Mouse (Mus musculus) bone marrow, adult 2 months (tissue): Measurements from ENCODE around the gene Pkmyt1. TPM values are rescaled to one million over a fixed set of nuclear protein-coding genes. Genes with fewer than 3 reads are reported as not detected.
A peak's percentile ranks its signal among the peaks of the same experiment; 100 is the strongest.

Source experiments
- H3K27ac ChIP-seq: fragments of 200-500 bp; 2 replicates; pipeline ENCODE4 v1.5.1; 2012; ENCODE audit warnings: low read depth, mild to moderate bottlenecking, control low read depth, inconsistent platforms, low read length; ENCODE audit not compliant: control insufficient read depth, poor library complexity, insufficient read depth
- H3K4me1 ChIP-seq: fragments of 200-500 bp; 2 replicates; pipeline ENCODE4 v1.6.1; 2011; ENCODE audit warnings: low read length; ENCODE audit not compliant: control insufficient read depth, insufficient read depth
- H3K4me3 ChIP-seq: fragments of 200-500 bp; replicated peaks from 2 replicates; pipeline ENCODE3; 2011; ENCODE audit warnings: mild to moderate bottlenecking, low read depth, low read length, control low read depth; ENCODE audit not compliant: control insufficient read depth
- CTCF ChIP-seq: fragments of 200-500 bp; IDR thresholded peaks from 2 replicates; pipeline ENCODE4 v1.5.1; 2011; ENCODE audit warnings: low read length, control low read depth; ENCODE audit not compliant: control insufficient read depth, insufficient read depth
- POLR2A ChIP-seq: fragments of 200-500 bp; IDR thresholded peaks from 2 replicates; pipeline ENCODE4 v1.6.1; 2011; ENCODE audit warnings: low read depth, mild to moderate bottlenecking, control low read depth, low read length, borderline replicate concordance; ENCODE audit not compliant: control insufficient read depth
- WGBS: fragments of 180-500 bp; shearing (Covaris S2); methylation state at CpG from one replicate; pipeline ENCODE4 v1.1.7; 2018; 5-methylcytosine and 5-hydroxymethylcytosine counted together
- polyA plus RNA-seq: library from polyadenylated mRNA; stranded (reverse); fragments of >200 nt; gene quantifications from 2 replicates; pipeline ENCODE4 v1.2.4, GENCODE M21; 2011; ENCODE audit warnings: low replicate concordance; ENCODE audit not compliant: missing spikeins, insufficient read depth, insufficient read length

Pkmyt1 gene
- polyA plus RNA-seq, 1 experiment, result 85.5 TPM

GRCm38 (mm10) chr17:23748631-23749391, 22.7 kb downstream of the Pkmyt1 start:
- Histone ChIP-seq H3K27ac (no peak overlapping the region), H3K4me1 (peaks cover 8% of the 10 kb centered on the region; the same call in 1 of the 2 replicates), H3K4me3 (peak overlapping the region; percentile 64)
- TF ChIP-seq POLR2A (no peak), CTCF (peak; percentile 39; the same call in 1 of the 2 replicates)
- 14% methylated on average over 10 of the region's 10 CpGs for WGBS

GRCm38 (mm10) chr17:23749400-23750191, 23.5 kb downstream of the Pkmyt1 start:
- Histone ChIP-seq H3K4me3 (peak overlapping the region; percentile 64), H3K27ac (no peak overlapping the region), H3K4me1 (peaks cover 8% of the 10 kb centered on the region; the same call in 1 of the 2 replicates)
- no peak for TF ChIP-seq POLR2A
- WGBS, result 75% methylated on average over 11 of the region's 11 CpGs

GRCm38 (mm10) chr17:23755689-23756088, 29.6 kb downstream of the Pkmyt1 start:
- H3K4me3 ChIP-seq, result no peak overlapping the region
- TF ChIP-seq CTCF (no peak), POLR2A (no peak)
- H3K4me1 ChIP-seq, result no peaks in the 10 kb centered on the region; the same call in 1 of the 2 replicates
- 66% methylated on average over 13 of the region's 13 CpGs for WGBS
- no peak overlapping the region for H3K27ac ChIP-seq

GRCm38 (mm10) chr17:23757581-23757980, 31.4 kb downstream of the Pkmyt1 start:
- no peak for TF ChIP-seq CTCF
- TF ChIP-seq POLR2A, result no peak
- WGBS, result 84% methylated on average over 9 of the region's 9 CpGs
- Histone ChIP-seq H3K4me1 (no peaks in the 10 kb centered on the region; the same call in 1 of the 2 replicates), H3K4me3 (no peak overlapping the region), H3K27ac (no peak overlapping the region)

- no peak for TF ChIP-seq POLR2A
- no peak for TF ChIP-seq CTCF
- H3K4me1 ChIP-seq, result no peaks in the 10 kb centered on the region; the same call in 1 of the 2 replicates
- WGBS, result 89% methylated on average over 8 of the region's 8 CpGs
- no peak overlapping the region for H3K27ac ChIP-seq
- no peak overlapping the region for H3K4me3 ChIP-seq
These were observed 32.7 kb downstream of the Pkmyt1 start for GRCm38 (mm10) chr17:23758801-23759200.

- 81% methylated on average over 9 of the region's 9 CpGs for WGBS
- Histone ChIP-seq H3K27ac (no peak overlapping the region), H3K4me3 (no peak overlapping the region), H3K4me1 (no peaks in the 10 kb centered on the region; the same call in 1 of the 2 replicates)
- TF ChIP-seq CTCF, result no peak
- TF ChIP-seq POLR2A, result no peak
These were observed 34.1 kb downstream of the Pkmyt1 start for GRCm38 (mm10) chr17:23760231-23760630.

GRCm38 (mm10) chr17:23761155-23761554, 35.0 kb downstream of the Pkmyt1 start:
- H3K27ac ChIP-seq, result no peak overlapping the region
- 85% methylated on average over 3 of the region's 3 CpGs for WGBS
- no peak overlapping the region for H3K4me3 ChIP-seq
- no peak for TF ChIP-seq CTCF
- no peak for TF ChIP-seq POLR2A
- no peaks in the 10 kb centered on the region; the same call in 1 of the 2 replicates for H3K4me1 ChIP-seq

- WGBS, result 92% methylated on average over 11 of the region's 11 CpGs
These were observed 36.8 kb downstream of the Pkmyt1 start for GRCm38 (mm10) chr17:23762976-23763375.

More at GRCm38 (mm10) chr17:23762976-23763375, 36.8 kb downstream of the Pkmyt1 start:
- Histone ChIP-seq H3K27ac (no peak overlapping the region), H3K4me3 (no peak overlapping the region), H3K4me1 (no peaks in the 10 kb centered on the region; the same call in 1 of the 2 replicates)
- TF ChIP-seq CTCF (no peak), POLR2A (no peak)
